Mouse (Mus musculus) C2C12 (cell line): ENCODE results near the gene Ifit2.
A peak's percentile ranks its signal among the peaks of the same experiment; 100 is the strongest.

Source experiments
- CEBPB ChIP-seq: IDR thresholded peaks from one replicate; pipeline ENCODE4 v1.6.1; 2011; ENCODE audit warnings: low read depth, mild to moderate bottlenecking, control low read depth, moderate library complexity
- CTCF ChIP-seq: IDR thresholded peaks from one replicate; pipeline ENCODE4 v1.5.1; 2011; ENCODE audit not compliant: control insufficient read depth, insufficient read depth, insufficient read length
- FOSL1 ChIP-seq: IDR thresholded peaks from one replicate; pipeline ENCODE4 v1.8.0; 2011; ENCODE audit warnings: mild to moderate bottlenecking, low read length; ENCODE audit not compliant: poor library complexity, insufficient read depth, severe bottlenecking
- MAX ChIP-seq: IDR thresholded peaks from one replicate; pipeline ENCODE4 v1.6.1; 2011; ENCODE audit warnings: mild to moderate bottlenecking, control low read depth
- MYOD1 ChIP-seq: IDR thresholded peaks from one replicate; pipeline ENCODE4 v1.6.1; 2011; ENCODE audit warnings: low read depth; ENCODE audit not compliant: control insufficient read depth, insufficient read length
- MYOG ChIP-seq: IDR thresholded peaks from one replicate; pipeline ENCODE4 v1.6.1; 2011; ENCODE audit not compliant: control insufficient read depth, insufficient read length; ENCODE audit errors: extremely low read depth
- USF1 ChIP-seq: IDR thresholded peaks from one replicate; pipeline ENCODE4 v1.6.1; 2011; ENCODE audit warnings: low read depth, mild to moderate bottlenecking, control low read depth, moderate library complexity

- TF ChIP-seq CTCF (no peak), USF1 (no peak), MYOG (no peak), MAX (peak; percentile 28), FOSL1 (no peak), CEBPB (no peak), MYOD1 (no peak)
Observed at GRCm38 (mm10) chr19:34568988-34569895, 18.7 kb downstream of the Ifit2 start.
